Comparison of ENCODE assay signal across 10 mouse cellular contexts in the genomic region with DNA sequence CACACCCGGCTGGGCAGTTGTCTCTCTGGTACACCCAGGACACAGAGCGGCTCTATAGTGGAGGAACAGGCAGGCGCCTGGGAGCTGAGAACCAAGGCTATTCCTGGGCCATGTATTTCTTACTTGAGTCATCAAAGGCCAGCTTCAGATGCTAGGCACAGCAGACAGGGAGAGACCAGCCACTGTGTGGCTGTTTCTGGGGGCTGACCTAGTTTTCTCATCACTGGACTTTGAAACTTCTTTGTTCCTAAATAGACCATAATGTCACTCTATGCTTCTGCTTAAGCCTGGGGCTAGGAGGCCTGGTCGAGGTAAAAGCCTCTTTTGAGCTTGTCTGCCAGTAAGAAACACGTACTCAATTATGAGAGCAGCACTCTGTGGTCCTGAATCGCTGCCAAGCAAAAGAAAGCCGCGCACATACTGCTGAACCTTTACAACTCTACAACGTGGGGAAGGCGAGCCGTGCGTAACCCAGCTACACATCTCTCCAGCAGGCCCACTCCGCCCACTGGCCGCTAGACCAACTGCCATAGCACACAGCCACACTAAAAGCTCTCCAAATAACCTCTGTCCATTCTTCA.
DNase-seq lines count a peak whose midpoint lies in the region; ATAC-seq lines count a peak whose summit lies in the region.
"Had no signal": no experiment of that assay in that cellular context is flagged by ENCODE, and none has a peak within 500 bp of the region (broad histone marks: within the 10 kb centered on the region; RNA-seq: fewer than 3 reads in every experiment).

No protein-coding gene starts in this region.

- 0 out of 2 replicates have a peak overlapping the region, but pooled peaks have one; percentile 5 for H3K4me2 ChIP-seq in heart, embryonic 16.5 days (ENCODE audit: low read depth, low read length)
- no peak overlapping the region for H3K4me2 ChIP-seq in midbrain, embryonic 13.5 days (replicated peaks)

- H3K4me1 ChIP-seq in heart, embryonic 16.5 days (ENCODE audit: control insufficient read depth, insufficient read depth, low read length): peaks cover 39% of the 10 kb centered on the region
- peaks cover 15% of the 10 kb centered on the region; the same call in 1 of the 2 replicates for H3K4me1 ChIP-seq in midbrain, embryonic 13.5 days (replicated peaks)

- peak overlapping the region; percentile 76 for H3K27ac ChIP-seq in heart, embryonic 16.5 days (ENCODE audit: low read length)
- peak overlapping the region; percentile 35; the same call in 1 of the 2 replicates for H3K27ac ChIP-seq in midbrain, embryonic 13.5 days

- peak overlapping the region; percentile 21 for H3K9ac ChIP-seq in heart, embryonic 16.5 days (ENCODE audit: low read length)
- no peak overlapping the region for H3K9ac ChIP-seq in midbrain, embryonic 13.5 days (replicated peaks)

- WGBS in heart, embryonic 16.5 days: 29% methylated on average over 14 of the region's 14 CpGs
- WGBS in midbrain, embryonic 13.5 days: 73% methylated on average over 14 of the region's 14 CpGs

- no peaks in the 10 kb centered on the region for H3K36me3 ChIP-seq in heart, embryonic 16.5 days (ENCODE audit: control insufficient read depth, insufficient read depth)
- H3K36me3 ChIP-seq in midbrain, embryonic 13.5 days: peaks cover 8% of the 10 kb centered on the region; the same call in 1 of the 2 replicates

- H3K27me3 ChIP-seq in heart, embryonic 16.5 days (ENCODE audit: control insufficient read depth, insufficient read depth, low read length): no peaks in the 10 kb centered on the region
- no peaks in the 10 kb centered on the region for H3K27me3 ChIP-seq in midbrain, embryonic 13.5 days
- H3K27me3 ChIP-seq: CH12.LX had no signal

- DNase-seq in heart, adult 11 months: peak; percentile 90
- no peak for DNase-seq in heart, adult 9 months (ENCODE audit: low spot score in 2 of 2)
- DNase-seq in cerebellum, adult 9-10 months: peak; percentile 52
- DNase-seq in left cerebral cortex, adult 11 months (ENCODE audit: low spot score): peak; percentile 29
- DNase-seq in thymus, postnatal 36 days: no peak

- peak; percentile 70 for ATAC-seq in heart, embryonic 16.5 days (replicated peaks; ENCODE audit: extremely low read depth, insufficient read depth, low FRiP score)
- ATAC-seq in midbrain, embryonic 13.5 days: peak; percentile 62
- no peak for ATAC-seq in CD4-positive, CD25-positive, alpha-beta regulatory T cell, adult 4 months

- no peak overlapping the region for H3K4me3 ChIP-seq in heart, embryonic 16.5 days (ENCODE audit: low read length)
- H3K4me3 ChIP-seq in midbrain, embryonic 13.5 days (replicated peaks): no peak overlapping the region
- H3K4me3 ChIP-seq: erythroblast, embryonic 14.5 days had no signal

- H3K9me3 ChIP-seq in heart, embryonic 16.5 days (replicated peaks; ENCODE audit: control insufficient read depth, low read length): no peaks in the 10 kb centered on the region
- no peaks in the 10 kb centered on the region for H3K9me3 ChIP-seq in midbrain, embryonic 13.5 days

Comparison
In these comparisons a context has a peak if more than half of its experiments do, and no peak if none do; other contexts are left out.
1. DNase-seq: peak in heart, adult 11 months (single experiment), cerebellum, adult 9-10 months (single experiment) and left cerebral cortex, adult 11 months (single experiment); none in heart, adult 9 months (0 of 2) and thymus, postnatal 36 days (0 of 2).